Mouse (Mus musculus) lung, embryonic 16.5 days (tissue): ENCODE results near the gene Sp7. TPM values are rescaled to one million over a fixed set of nuclear protein-coding genes. Genes with fewer than 3 reads are reported as not detected.

Experiments
- ATAC-seq: fragments of 200-750 bp; cut with Nextera tagmentation; 2 replicates; pipeline ENCODE4 v1.8.0; 2017; ENCODE audit warnings: low read depth, mild to moderate bottlenecking, moderate library complexity
- H3K27ac ChIP-seq: fragments of 300-500 bp; sonication (generic); 2 replicates; pipeline ENCODE4 v1.5.1; 2014; ENCODE audit warnings: mild to moderate bottlenecking, control low read depth, low read length
- H3K27me3 ChIP-seq: fragments of 300-500 bp; sonication (generic); 2 replicates; pipeline ENCODE4 v1.6.1; 2014; ENCODE audit warnings: low read depth, low read length, mixed read lengths; ENCODE audit not compliant: control insufficient read depth, insufficient read depth
- H3K36me3 ChIP-seq: fragments of 300-500 bp; sonication (generic); 2 replicates; pipeline ENCODE4 v1.6.1; 2014; ENCODE audit warnings: low read length; ENCODE audit not compliant: control insufficient read depth, insufficient read depth
- H3K4me1 ChIP-seq: fragments of 300-500 bp; sonication (generic); replicated peaks from 2 replicates; pipeline ENCODE4 v1.6.1; 2014; ENCODE audit warnings: low read length, mixed read lengths; ENCODE audit not compliant: control insufficient read depth, insufficient read depth
- H3K4me2 ChIP-seq: fragments of 300-500 bp; sonication (generic); 2 replicates; pipeline ENCODE4 v1.6.1; 2014; ENCODE audit warnings: low read depth, low read length, control low read depth
- H3K4me3 ChIP-seq: fragments of 300-500 bp; sonication (generic); 2 replicates; pipeline ENCODE4 v1.5.1; 2014; ENCODE audit warnings: mild to moderate bottlenecking, low read length, control low read depth
- H3K9ac ChIP-seq: fragments of 300-500 bp; sonication (generic); 2 replicates; pipeline ENCODE4 v1.6.1; 2014; ENCODE audit warnings: low read length, control low read depth
- H3K9me3 ChIP-seq: fragments of 300-500 bp; sonication (generic); 2 replicates; pipeline ENCODE4 v1.6.1; 2016; ENCODE audit warnings: low read length; ENCODE audit not compliant: control insufficient read depth
- WGBS: fragments of 180-500 bp; shearing (Covaris S2); extraction: QIAGEN DNeasy Blood & Tissue Kit; methylation state at CpG from one replicate; pipeline ENCODE4 v1.1.7; 2014; 5-methylcytosine and 5-hydroxymethylcytosine counted together
- polyA plus RNA-seq: library from polyadenylated mRNA; unstranded; fragments of >200 nt; fragmentation: Nextera tagmentation; extraction: Ambion mirVana; gene quantifications from 2 replicates; pipeline ENCODE4 v1.2.1, GENCODE M21; 2015

The Sp7 gene
- polyA plus RNA-seq: 0.25 and 1.6 TPM in 2 replicates

GRCm38 (mm10) chr15:102366733-102367344 lies at the start of gene Sp7:
Sp7 (minus strand) TSS chr15:102367182.
- whole genome bisulfite sequencing: 7% methylated on average over 15 of the region's 15 CpGs
- H3K4me3 ChIP-seq: peak within 1 kb of the TSS; percentile 24
- H3K27me3 ChIP-seq: peaks cover 11% of the 10 kb centered on the region; the same call in 1 of the 2 replicates
- H3K4me2 ChIP-seq: peak within 1 kb of the TSS; percentile 51
- no peaks in the 10 kb centered on the region for H3K9me3 ChIP-seq
- H3K4me1 ChIP-seq: peaks cover 15% of the 10 kb centered on the region
- no peak for ATAC-seq
- H3K27ac ChIP-seq: no peak within 1 kb of the TSS
- peak within 1 kb of the TSS; percentile 56 for H3K9ac ChIP-seq
- no peaks in the 10 kb centered on the region for H3K36me3 ChIP-seq

GRCm38 (mm10) chr15:102413687-102414086 lies 46.7 kb upstream of the Sp7 start:
- H3K27ac ChIP-seq: no peak overlapping the region
- no peak for ATAC-seq
- peaks cover 17% of the 10 kb centered on the region for H3K4me1 ChIP-seq
- no peaks in the 10 kb centered on the region for H3K9me3 ChIP-seq
- H3K27me3 ChIP-seq: no peaks in the 10 kb centered on the region
- no peak overlapping the region for H3K4me3 ChIP-seq
- H3K4me2 ChIP-seq: no peak overlapping the region
- H3K36me3 ChIP-seq: peaks cover 37% of the 10 kb centered on the region
- no peak overlapping the region for H3K9ac ChIP-seq

- 90% methylated on average over 1 of the region's 1 CpGs for WGBS
- Histone ChIP-seq H3K36me3 (peaks cover 42% of the 10 kb centered on the region), H3K9me3 (no peaks in the 10 kb centered on the region), H3K9ac (no peak overlapping the region), H3K27ac (no peak overlapping the region), H3K4me1 (peaks cover 30% of the 10 kb centered on the region), H3K4me2 (peak overlapping the region; percentile 25), H3K4me3 (no peak overlapping the region), H3K27me3 (no peaks in the 10 kb centered on the region)
- no peak for ATAC-seq
Measured at GRCm38 (mm10) chr15:102411077-102411476, 44.1 kb upstream of the Sp7 start.

GRCm38 (mm10) chr15:102409286-102409685 lies 42.3 kb upstream of the Sp7 start:
- Histone ChIP-seq H3K4me3 (no peak overlapping the region), H3K27ac (no peak overlapping the region), H3K9me3 (no peaks in the 10 kb centered on the region), H3K4me1 (peaks cover 34% of the 10 kb centered on the region), H3K9ac (peak overlapping the region; percentile 24; the same call in 1 of the 2 replicates), H3K4me2 (no peak overlapping the region), H3K27me3 (no peaks in the 10 kb centered on the region), H3K36me3 (peaks cover 39% of the 10 kb centered on the region)
- no peak for ATAC-seq
- 93% methylated on average over 3 of the region's 3 CpGs for WGBS

GRCm38 (mm10) chr15:102408558-102409130 lies 41.7 kb upstream of the Sp7 start:
- Histone ChIP-seq H3K27me3 (no peaks in the 10 kb centered on the region), H3K9ac (peak overlapping the region; percentile 24; the same call in 1 of the 2 replicates), H3K27ac (no peak overlapping the region), H3K9me3 (no peaks in the 10 kb centered on the region), H3K4me2 (0 out of 2 replicates have a peak overlapping the region, but pooled peaks have one; percentile 8), H3K36me3 (peaks cover 35% of the 10 kb centered on the region), H3K4me3 (no peak overlapping the region), H3K4me1 (peaks cover 34% of the 10 kb centered on the region)
- ATAC-seq: no peak
- 70% methylated on average over 2 of the region's 2 CpGs for WGBS

GRCm38 (mm10) chr15:102407681-102408557 lies 40.9 kb upstream of the Sp7 start:
- ATAC-seq: no peak
- WGBS: 94% methylated on average over 10 of the region's 10 CpGs
- H3K9ac ChIP-seq: peak overlapping the region; percentile 20; the same call in 1 of the 2 replicates
- no peak overlapping the region for H3K4me3 ChIP-seq
- no peak overlapping the region for H3K4me2 ChIP-seq
- peaks cover 32% of the 10 kb centered on the region for H3K36me3 ChIP-seq
- H3K9me3 ChIP-seq: no peaks in the 10 kb centered on the region
- no peaks in the 10 kb centered on the region for H3K27me3 ChIP-seq
- no peak overlapping the region for H3K27ac ChIP-seq
- H3K4me1 ChIP-seq: peaks cover 34% of the 10 kb centered on the region

GRCm38 (mm10) chr15:102406912-102407580 lies 40.1 kb upstream of the Sp7 start:
- Histone ChIP-seq H3K36me3 (peaks cover 25% of the 10 kb centered on the region), H3K9ac (peak overlapping the region; percentile 91), H3K27me3 (no peaks in the 10 kb centered on the region), H3K27ac (peak overlapping the region; percentile 98), H3K4me1 (peaks cover 34% of the 10 kb centered on the region), H3K9me3 (no peaks in the 10 kb centered on the region), H3K4me2 (peak overlapping the region; percentile 53), H3K4me3 (peak overlapping the region; percentile 64)
- no peak for ATAC-seq
- WGBS: 12% methylated on average over 3 of the region's 3 CpGs

GRCm38 (mm10) chr15:102406196-102406911 lies 39.4 kb upstream of the Sp7 start:
- H3K9ac ChIP-seq: peak overlapping the region; percentile 91
- peaks cover 25% of the 10 kb centered on the region for H3K36me3 ChIP-seq
- no peaks in the 10 kb centered on the region for H3K27me3 ChIP-seq
- H3K4me3 ChIP-seq: peak overlapping the region; percentile 64
- H3K9me3 ChIP-seq: no peaks in the 10 kb centered on the region
- ATAC-seq: peak; percentile 60
- H3K4me1 ChIP-seq: peaks cover 34% of the 10 kb centered on the region
- 1% methylated on average over 29 of the region's 69 CpGs for WGBS
- H3K4me2 ChIP-seq: peak overlapping the region; percentile 53
- peak overlapping the region; percentile 98 for H3K27ac ChIP-seq
